Mouse (Mus musculus) intestine, postnatal 0 days (tissue): ENCODE results near the gene Hprt. TPM values are rescaled to one million over a fixed set of nuclear protein-coding genes. Genes with fewer than 3 reads are reported as not detected.

Experiments used
- ATAC-seq: fragments of 200-750 bp; cut with Nextera tagmentation; 2 replicates; pipeline ENCODE4 v1.8.0; 2017; ENCODE audit warnings: mild to moderate bottlenecking, moderate TSS enrichment, moderate library complexity
- H3K27ac ChIP-seq: fragments of 300-500 bp; sonication (generic); 2 replicates; pipeline ENCODE4 v1.5.1; 2014; ENCODE audit warnings: mild to moderate bottlenecking, low read depth, low read length, moderate library complexity
- H3K27me3 ChIP-seq: fragments of 300-500 bp; sonication (generic); replicated peaks from 2 replicates; pipeline ENCODE4 v1.6.1; 2014; ENCODE audit warnings: low read length, mixed read lengths; ENCODE audit not compliant: control insufficient read depth, insufficient read depth
- H3K36me3 ChIP-seq: fragments of 300-500 bp; sonication (generic); 2 replicates; pipeline ENCODE4 v1.6.1; 2014; ENCODE audit warnings: mild to moderate bottlenecking, moderate library complexity; ENCODE audit not compliant: control insufficient read depth, insufficient read depth
- H3K4me1 ChIP-seq: fragments of 300-500 bp; sonication (generic); replicated peaks from 2 replicates; pipeline ENCODE4 v1.6.1; 2014; ENCODE audit warnings: antibody characterized with exemption, low read length, mixed read lengths; ENCODE audit not compliant: control insufficient read depth, insufficient read depth
- H3K4me2 ChIP-seq: fragments of 300-500 bp; sonication (generic); replicated peaks from 2 replicates; pipeline ENCODE4 v1.6.1; 2014; ENCODE audit warnings: low read depth, mild to moderate bottlenecking, moderate library complexity
- H3K4me3 ChIP-seq: fragments of 300-500 bp; sonication (generic); 2 replicates; pipeline ENCODE4 v1.5.1; 2014; ENCODE audit warnings: low read depth, low read length
- H3K9ac ChIP-seq: fragments of 300-500 bp; sonication (generic); 2 replicates; pipeline ENCODE4 v1.6.1; 2014; ENCODE audit warnings: mild to moderate bottlenecking, low read depth, low read length
- H3K9me3 ChIP-seq: fragments of 300-500 bp; sonication (generic); 2 replicates; pipeline ENCODE4 v1.6.1; 2016; ENCODE audit warnings: mixed run types; ENCODE audit not compliant: control insufficient read depth
- CTCF ChIP-seq: sonication (generic); IDR thresholded peaks from 2 replicates; pipeline ENCODE4 v1.5.1; 2016; ENCODE audit warnings: low read depth, mild to moderate bottlenecking, control low read depth, antibody characterized with exemption, moderate library complexity
- WGBS: fragments of 180-500 bp; shearing (Covaris S2); extraction: QIAGEN DNeasy Blood & Tissue Kit; methylation state at CpG from one replicate; pipeline ENCODE4 v1.1.7; 2014; 5-methylcytosine and 5-hydroxymethylcytosine counted together
- microRNA counts: library from miRNA; unstranded; fragments of <30 nt; microRNA quantifications from one replicate; lab custom pipeline; 2016
- microRNA-seq: library from miRNA; unstranded; fragments of <30 nt; microRNA quantifications from one replicate; pipeline ENCODE4, GENCODE M21; 2016
- polyA plus RNA-seq: library from polyadenylated mRNA; unstranded; fragments of >200 nt; fragmentation: Nextera tagmentation; extraction: Ambion mirVana; gene quantifications from 2 replicates; pipeline ENCODE4 v1.2.1, GENCODE M21; 2015

The Hprt gene
- polyA plus RNA-seq, 1 experiment from 2014 or later: 219 TPM

DNA sequence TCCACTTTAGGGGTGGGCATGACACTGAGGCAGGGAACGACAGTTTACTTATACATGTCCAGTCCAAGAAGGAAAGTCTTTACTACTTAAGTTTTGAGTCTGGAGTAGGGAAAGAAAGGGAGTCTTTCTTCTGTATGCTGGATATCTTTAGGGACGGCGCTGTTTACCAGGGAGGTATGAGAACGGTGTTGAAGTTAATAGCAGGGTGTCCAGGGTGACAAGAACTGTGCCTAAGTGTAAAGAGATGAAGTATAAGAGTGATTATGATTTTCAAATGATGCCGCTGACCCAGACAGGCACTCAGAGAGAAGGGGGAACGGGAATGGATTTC lies 69.8 kb downstream of the Hprt start:
- TF ChIP-seq CTCF: no peak
- ATAC-seq: no peak
- peak overlapping the region; percentile 60 for H3K4me3 ChIP-seq
- no peaks in the 10 kb centered on the region for H3K9me3 ChIP-seq
- H3K4me2 ChIP-seq: peak overlapping the region; percentile 70
- 0 out of 2 replicates have a peak, but pooled peaks cover 5% of the 10 kb centered on the region for H3K27me3 ChIP-seq
- H3K9ac ChIP-seq: no peak overlapping the region
- 36% methylated on average over 6 of the region's 6 CpGs for WGBS
- H3K27ac ChIP-seq: no peak overlapping the region
- no peaks in the 10 kb centered on the region for H3K4me1 ChIP-seq
- H3K36me3 ChIP-seq: no peaks in the 10 kb centered on the region

GRCm38 (mm10) chrX:53058459-53059280 lies 70.7 kb downstream of the Hprt start:
- H3K9me3 ChIP-seq: no peaks in the 10 kb centered on the region
- peak overlapping the region; percentile 7 for H3K4me3 ChIP-seq
- ATAC-seq: no peak
- peak overlapping the region; percentile 54 for H3K4me2 ChIP-seq
- WGBS: 17% methylated on average over 33 of the region's 33 CpGs
- H3K36me3 ChIP-seq: no peaks in the 10 kb centered on the region
- no peak for TF ChIP-seq CTCF
- no peaks in the 10 kb centered on the region for H3K4me1 ChIP-seq
- H3K27me3 ChIP-seq: 0 out of 2 replicates have a peak, but pooled peaks cover 5% of the 10 kb centered on the region
- H3K27ac ChIP-seq: no peak overlapping the region
- no peak overlapping the region for H3K9ac ChIP-seq

- H3K27ac ChIP-seq: no peak overlapping the region
- no peak for TF ChIP-seq CTCF
- ATAC-seq: no peak
- no peak overlapping the region for H3K9ac ChIP-seq
- no peaks in the 10 kb centered on the region for H3K9me3 ChIP-seq
- H3K4me1 ChIP-seq: no peaks in the 10 kb centered on the region
- no peak overlapping the region for H3K4me3 ChIP-seq
- WGBS: 39% methylated on average over 11 of the region's 11 CpGs
- H3K36me3 ChIP-seq: no peaks in the 10 kb centered on the region
- H3K4me2 ChIP-seq: peak overlapping the region; percentile 54; the same call in 1 of the 2 replicates
- H3K27me3 ChIP-seq: 0 out of 2 replicates have a peak, but pooled peaks cover 5% of the 10 kb centered on the region
Measured at GRCm38 (mm10) chrX:53059426-53060007, 71.6 kb downstream of the Hprt start.

GRCm38 (mm10) chrX:53064406-53064805 lies 76.5 kb downstream of the Hprt start:
- WGBS: 88% methylated on average over 3 of the region's 3 CpGs
- Histone ChIP-seq H3K4me1 (no peaks in the 10 kb centered on the region), H3K27ac (no peak overlapping the region), H3K9me3 (no peaks in the 10 kb centered on the region), H3K4me2 (no peak overlapping the region), H3K36me3 (no peaks in the 10 kb centered on the region), H3K27me3 (0 out of 2 replicates have a peak, but pooled peaks cover 5% of the 10 kb centered on the region), H3K4me3 (no peak overlapping the region), H3K9ac (no peak overlapping the region)
- no peak for TF ChIP-seq CTCF
- ATAC-seq: no peak

MicroRNAs within 50 kb of the gene (microRNA counts, 519-probe panel; counts per million panel counts)
- microRNA mmu-miR-322 (lab: Ali Mortazavi, UCI): 4,449 counts per million, percentile 67 among the panel's probes with 10 or more counts
- 3,332 counts per million, percentile 39 among the panel's probes with 10 or more counts for microRNA mmu-miR-351 (lab: Ali Mortazavi, UCI)
- not detected for microRNA mmu-miR-450a-3p (lab: Ali Mortazavi, UCI)
- 4,910 counts per million, percentile 84 among the panel's probes with 10 or more counts for microRNA mmu-miR-450a-5p (lab: Ali Mortazavi, UCI)
- 2,720 counts per million, percentile 27 among the panel's probes with 10 or more counts for microRNA mmu-miR-450b-3p (lab: Ali Mortazavi, UCI)
- not detected for microRNA mmu-miR-450b-5p (lab: Ali Mortazavi, UCI)
- microRNA mmu-miR-503 (lab: Ali Mortazavi, UCI): 2,308 counts per million, percentile 19 among the panel's probes with 10 or more counts
- microRNA mmu-miR-542-3p (lab: Ali Mortazavi, UCI): 1,687 counts per million, percentile 8 among the panel's probes with 10 or more counts
- 2,820 counts per million, percentile 30 among the panel's probes with 10 or more counts for microRNA mmu-miR-542-5p (lab: Ali Mortazavi, UCI)

Small RNA genes lying within 50 kb of the gene (microRNA-seq; reads per million reads assigned to microRNA genes)
- 9,717 reads per million, percentile 93 among the genes with 10 or more reads in this experiment for gene Mir322
- gene Mir351: 1,752 reads per million, percentile 80 among the genes with 10 or more reads in this experiment
- gene Mir450-1: 9.8 reads per million, percentile 20 among the genes with 10 or more reads in this experiment
- 14.4 reads per million, percentile 26 among the genes with 10 or more reads in this experiment for gene Mir450-2
- gene Mir450b: 117 reads per million, percentile 48 among the genes with 10 or more reads in this experiment
- 350 reads per million, percentile 64 among the genes with 10 or more reads in this experiment for gene Mir503
- gene Mir542: 457 reads per million, percentile 68 among the genes with 10 or more reads in this experiment

Other genes with a start within 250 kb of the Hprt start
- gene Ccdc160, start 196.9 kb upstream of the Hprt start, polyA plus RNA-seq: 5.2 and 6.2 TPM in 2 replicates
- gene Phf6, start 75.9 kb upstream of the Hprt start, polyA plus RNA-seq: 5.9 and 6.3 TPM in 2 replicates